Mouse (Mus musculus) stomach, adult 2 months (tissue): Measurements from ENCODE around the gene Esp16. TPM values are rescaled to one million over a fixed set of nuclear protein-coding genes. Genes with fewer than 3 reads are reported as not detected.

Experiments
- polyA plus RNA-seq: library from polyadenylated mRNA; depleted of rRNA; stranded (reverse); fragments of >200 nt; gene quantifications from 2 replicates; pipeline ENCODE4 v1.2.3, GENCODE M21; 2012; rRNA removed

Gene Esp16
- not detected in 2 replicates for polyA plus RNA-seq

DNA sequence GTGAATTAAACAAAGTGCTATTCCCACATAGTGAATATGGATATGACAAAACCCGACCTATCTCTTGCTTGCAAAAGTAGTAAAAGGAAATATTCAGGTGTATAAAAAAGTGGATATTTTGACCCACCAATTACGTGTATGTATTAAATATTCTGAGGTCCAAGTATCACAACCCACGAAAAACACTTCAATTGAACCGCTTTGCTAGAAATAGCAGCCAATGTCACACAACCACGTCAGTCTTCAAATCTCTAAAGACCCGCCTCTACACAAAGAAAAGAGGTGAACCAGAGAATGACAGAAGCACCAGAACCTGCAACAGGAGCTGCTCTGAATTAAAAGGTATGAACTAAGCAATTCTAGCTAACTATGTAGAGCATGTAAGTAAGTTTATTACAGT lies at the start of gene Esp16:
Gene Esp16 (plus strand): TSS at position 301 of the 400 bp plus-strand sequence.

Other genes starting within 250 kb of the Esp16 start
- not detected in 2 replicates for gene Esp18, start 129.8 kb upstream of the Esp16 start, polyA plus RNA-seq
- gene Esp15, start 104.8 kb downstream of the Esp16 start, polyA plus RNA-seq, result not detected in 2 replicates